Mouse (Mus musculus) embryo, embryonic 9.5 days (tissue): ENCODE measurements around the gene AI413582.

Source experiments
- DNase-seq: peaks from one replicate; pipeline ENCODE4 v3.0.0-alpha.2; 2017; ENCODE audit errors: extremely low spot score

AI413582 gene

DNA sequence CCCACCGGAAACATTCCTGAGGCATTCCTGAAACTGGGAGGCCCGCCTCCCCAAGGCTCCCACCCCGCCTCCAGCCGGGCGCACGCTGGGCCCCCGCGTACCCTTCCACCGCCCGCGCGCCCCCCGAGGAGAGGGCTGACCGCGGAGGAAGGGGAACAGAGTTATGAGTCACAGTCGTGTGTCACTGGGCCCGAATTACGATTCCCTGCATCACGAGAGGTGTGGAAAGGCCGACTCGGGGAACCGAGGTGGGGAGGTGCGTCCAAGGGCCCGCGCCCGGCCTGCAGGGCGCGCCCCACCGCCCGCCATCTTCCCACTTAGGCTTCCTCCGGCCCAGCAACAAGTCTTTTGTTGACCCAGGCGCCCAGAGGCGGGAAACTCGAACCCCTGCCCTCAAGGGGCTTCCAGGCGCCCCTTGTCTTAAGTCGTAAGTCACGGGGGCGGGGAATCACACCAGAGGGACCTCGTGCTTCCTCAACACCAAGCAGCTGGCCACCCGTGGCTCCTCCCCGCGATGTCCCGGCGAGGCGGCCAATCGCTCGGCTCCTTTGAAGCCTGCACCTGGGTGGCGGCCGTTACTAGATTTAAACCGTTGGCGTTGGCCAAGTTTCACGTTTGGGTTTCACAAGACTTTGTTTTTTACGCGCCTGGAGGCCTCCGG lies 9.9 kb downstream of the AI413582 start:
- peak; percentile 93 for DNase-seq

DNA sequence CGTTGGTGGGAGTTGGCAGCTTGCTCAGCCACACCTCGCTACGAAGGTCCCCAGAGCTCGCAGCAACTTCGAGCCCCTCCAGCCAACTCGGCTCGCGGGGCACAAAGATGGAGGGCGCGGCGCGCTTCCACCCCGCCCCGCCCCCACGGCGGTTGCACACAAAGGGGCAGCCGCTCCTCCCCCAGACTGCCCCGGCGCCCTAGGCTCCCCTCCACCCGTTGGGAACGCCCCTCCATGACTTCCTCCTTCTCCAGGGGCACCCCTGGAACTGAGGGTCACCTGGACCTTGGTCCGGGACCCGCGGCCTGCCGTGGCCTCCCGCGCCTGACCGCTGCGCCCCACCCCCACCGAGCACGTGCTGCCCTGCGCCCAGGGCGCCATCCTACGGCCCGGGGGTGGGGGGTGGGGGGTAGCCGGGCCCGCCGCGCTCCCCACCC lies 10.5 kb downstream of the AI413582 start:
- no peak for DNase-seq

GRCm38 (mm10) chr17:27554062-27554960 lies 11.2 kb downstream of the AI413582 start:
- no peak for DNase-seq

- DNase-seq, result no peak
These were observed 13.0 kb downstream of the AI413582 start for GRCm38 (mm10) chr17:27552215-27553201.

- DNase-seq, result no peak
These were observed 14.1 kb downstream of the AI413582 start for GRCm38 (mm10) chr17:27551393-27551940.

DNA sequence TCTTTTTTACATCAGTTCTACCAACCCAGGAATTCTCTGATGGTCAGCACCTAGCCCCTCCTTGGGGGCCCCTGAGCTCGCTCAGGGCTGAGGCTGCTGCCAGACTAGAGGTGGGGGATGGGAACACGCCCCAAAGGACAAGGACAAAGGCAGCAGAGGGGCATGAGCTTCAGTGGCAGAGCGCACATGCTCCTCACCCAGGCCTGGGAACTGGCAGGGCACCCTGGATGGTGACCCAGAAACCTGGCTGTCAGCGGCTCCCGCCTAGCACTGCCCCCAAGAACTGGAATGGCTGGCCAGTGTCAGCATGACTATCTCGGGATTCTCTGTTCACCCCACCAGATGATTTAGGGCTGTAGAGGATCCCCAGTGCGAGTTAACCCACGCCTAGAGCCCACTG lies 16.3 kb downstream of the AI413582 start:
- DNase-seq, result no peak

DNA sequence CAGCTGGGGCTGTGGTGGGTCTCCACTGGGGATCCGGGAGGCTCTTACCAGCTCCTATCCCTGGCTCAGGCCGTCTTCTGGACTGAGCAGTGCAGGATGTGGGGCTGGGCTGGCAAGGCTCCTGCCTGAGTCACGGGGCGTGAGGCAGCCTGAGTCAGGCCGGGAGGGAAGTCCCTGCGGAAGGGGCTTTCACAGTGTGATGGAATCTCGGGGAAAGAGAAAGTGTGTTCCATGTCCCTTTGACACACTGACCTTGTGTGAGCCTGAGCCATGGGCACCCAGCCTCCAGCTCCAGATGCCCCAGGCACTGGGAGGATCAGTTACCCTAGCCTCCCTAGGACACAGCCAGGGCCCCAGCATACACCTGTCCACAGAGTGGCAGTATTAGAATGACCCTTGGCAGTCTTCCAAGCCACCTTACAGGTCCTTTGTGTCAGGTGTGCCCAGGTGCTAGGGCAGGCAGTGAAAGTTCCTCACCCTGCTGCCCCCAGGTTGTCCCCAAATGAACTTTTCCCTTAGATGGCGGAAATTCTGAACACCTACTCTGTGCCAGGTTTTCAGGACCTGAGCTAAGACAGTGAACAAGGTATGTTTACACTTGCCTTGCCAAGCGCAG lies 18.2 kb downstream of the AI413582 start:
- no peak for DNase-seq

DNA sequence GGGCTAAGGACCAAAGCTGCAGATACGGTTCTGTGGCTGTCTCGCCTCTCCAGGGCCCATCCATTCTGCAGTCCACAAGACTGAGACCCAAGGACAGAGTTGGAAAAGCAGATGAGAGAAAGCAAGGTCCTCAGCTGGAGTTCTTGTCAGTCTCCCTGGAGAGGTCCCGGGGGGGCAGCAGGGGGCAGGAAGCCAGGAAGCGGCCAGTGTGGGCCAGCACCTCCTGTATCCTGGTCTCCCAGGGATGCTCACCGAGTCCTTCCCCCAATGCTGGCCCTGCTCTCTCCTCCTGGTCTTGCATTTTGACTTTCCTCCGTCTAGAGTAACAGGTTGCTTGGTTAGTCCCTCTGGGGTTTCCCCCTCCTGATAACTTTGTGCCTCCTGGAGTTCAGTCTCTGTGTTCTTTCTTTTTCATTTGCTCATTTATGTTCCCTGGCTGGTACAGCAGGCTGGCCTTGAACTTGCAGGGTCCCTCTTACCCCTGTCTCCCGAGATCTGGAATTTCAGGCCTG lies 18.9 kb downstream of the AI413582 start:
- DNase-seq, result no peak

- DNase-seq, result no peak
These were observed 19.6 kb downstream of the AI413582 start for GRCm38 (mm10) chr17:27545991-27546390.

GRCm38 (mm10) chr17:27544551-27544950 lies 21.0 kb downstream of the AI413582 start:
- DNase-seq, result no peak

DNA sequence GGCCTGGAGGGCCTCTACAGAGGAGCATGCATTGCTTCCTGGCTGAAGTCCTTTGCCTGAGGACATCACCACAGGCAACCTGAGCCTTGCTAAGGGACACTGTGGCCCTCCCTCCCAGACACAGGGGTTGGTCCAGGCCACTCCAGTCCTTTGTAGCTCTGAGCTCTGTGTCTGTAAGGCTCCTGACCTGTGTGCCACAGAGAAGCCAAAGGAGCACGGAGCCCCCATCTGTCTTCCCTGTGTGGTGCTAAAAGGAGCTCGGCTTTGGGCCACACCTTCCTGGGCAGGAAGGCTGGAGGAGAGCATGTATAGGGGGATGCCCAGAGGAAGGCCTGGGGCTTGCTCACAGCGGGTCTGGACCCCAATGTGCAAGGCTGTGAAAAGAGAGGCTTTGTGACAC lies 23.6 kb downstream of the AI413582 start:
- DNase-seq, result no peak

DNA sequence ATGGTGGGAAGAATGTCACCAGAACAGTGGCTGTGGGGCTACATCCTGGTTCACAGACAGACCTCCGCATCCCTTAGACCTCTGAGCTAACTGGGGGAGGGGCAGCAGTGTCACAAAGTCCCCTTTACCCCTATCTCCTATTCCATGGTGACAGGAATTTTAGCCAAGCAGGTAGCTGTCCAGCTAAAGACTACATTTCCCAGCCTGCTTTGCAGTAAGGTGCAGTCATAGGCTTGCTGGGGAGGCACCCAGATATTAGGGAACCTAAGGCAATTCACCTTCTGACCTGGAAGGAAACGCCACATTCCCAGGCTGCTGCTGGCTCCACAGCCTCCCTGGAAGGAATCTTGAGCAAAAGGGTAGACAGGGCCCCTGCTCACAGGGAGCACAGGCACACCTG lies 24.3 kb downstream of the AI413582 start:
- no peak for DNase-seq

- DNase-seq, result peak; percentile 93
These were observed 30.8 kb downstream of the AI413582 start for GRCm38 (mm10) chr17:27534718-27535117.

- DNase-seq, result no peak
These were observed 32.2 kb downstream of the AI413582 start for GRCm38 (mm10) chr17:27533354-27533753.

- DNase-seq, result no peak
These were observed 33.5 kb downstream of the AI413582 start for GRCm38 (mm10) chr17:27532095-27532494.

- DNase-seq, result no peak
These were observed 36.8 kb downstream of the AI413582 start for GRCm38 (mm10) chr17:27528767-27529166.

GRCm38 (mm10) chr17:27528030-27528429 lies 37.5 kb downstream of the AI413582 start:
- no peak for DNase-seq

DNA sequence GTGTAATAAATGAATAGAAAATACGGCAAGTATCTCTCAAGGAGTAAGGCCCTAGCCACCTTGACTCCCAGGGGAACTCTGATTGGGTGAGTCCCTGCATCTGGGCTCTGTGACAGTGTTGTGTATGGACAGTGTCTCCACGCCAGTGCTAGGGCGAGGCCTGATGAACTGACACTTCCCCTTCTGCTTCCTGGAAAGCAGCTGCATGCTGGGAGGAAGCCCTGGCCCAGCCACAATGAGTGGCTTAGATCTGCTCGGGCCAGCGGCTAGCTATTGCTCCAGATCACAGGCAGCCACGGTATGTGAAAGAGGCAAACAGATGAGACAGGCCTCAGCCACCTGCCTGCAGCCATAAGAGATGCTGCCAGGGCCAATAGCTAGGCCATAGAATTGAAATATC lies 38.4 kb downstream of the AI413582 start:
- no peak for DNase-seq

GRCm38 (mm10) chr17:27523121-27523520 lies 42.4 kb downstream of the AI413582 start:
- DNase-seq, result no peak

- no peak for DNase-seq
These were observed 44.3 kb downstream of the AI413582 start, which contains the start of gene Grm4 for GRCm38 (mm10) chr17:27521303-27521702. Gene Grm4 (minus strand): TSS chr17:27521403.

- DNase-seq, result peak; percentile 74
These were observed 45.0 kb downstream of the AI413582 start for GRCm38 (mm10) chr17:27520557-27520956.
